Mouse (Mus musculus) midbrain, embryonic 14.5 days (tissue): ENCODE results near the gene Psmd3. TPM values are rescaled to one million over a fixed set of nuclear protein-coding genes. Genes with fewer than 3 reads are reported as not detected.
"Not testable (repeated sequence)": the region's sequence is repeated elsewhere in the genome, so short reads cannot be mapped to it uniquely, and the experiment has no call there.

ENCODE experiments used
- ATAC-seq: fragments of 200-750 bp; cut with Nextera tagmentation; 2 replicates; pipeline ENCODE4 v1.8.0; 2017; ENCODE audit warnings: moderate number of reproducible peaks, moderate library complexity; ENCODE audit not compliant: low FRiP score, low TSS enrichment
- DNase-seq: peaks from one replicate; pipeline ENCODE4 v3.0.0-alpha.2; 2015
- H3K27ac ChIP-seq: fragments of 300-500 bp; sonication (generic); replicated peaks from 2 replicates; pipeline ENCODE4 v1.5.1; 2014; ENCODE audit warnings: mild to moderate bottlenecking, low read depth, low read length, moderate library complexity
- H3K27me3 ChIP-seq: fragments of 300-500 bp; sonication (generic); 2 replicates; pipeline ENCODE4 v1.6.1; 2014; ENCODE audit warnings: low read length, control low read depth, mixed read lengths; ENCODE audit not compliant: control insufficient read depth, insufficient read depth
- H3K36me3 ChIP-seq: fragments of 300-500 bp; sonication (generic); 2 replicates; pipeline ENCODE4 v1.6.1; 2014; ENCODE audit warnings: low read length, control low read depth; ENCODE audit not compliant: control insufficient read depth, insufficient read depth
- H3K4me1 ChIP-seq: fragments of 300-500 bp; sonication (generic); 2 replicates; pipeline ENCODE4 v1.6.1; 2014; ENCODE audit warnings: mild to moderate bottlenecking, antibody characterized with exemption, low read length, control low read depth; ENCODE audit not compliant: control insufficient read depth, insufficient read depth
- H3K4me2 ChIP-seq: fragments of 300-500 bp; sonication (generic); 2 replicates; pipeline ENCODE4 v1.6.1; 2014; ENCODE audit warnings: mild to moderate bottlenecking, low read length, moderate library complexity
- H3K4me3 ChIP-seq: fragments of 300-500 bp; sonication (generic); replicated peaks from 2 replicates; pipeline ENCODE4 v1.5.1; 2014; ENCODE audit warnings: low read depth, low read length
- H3K9ac ChIP-seq: fragments of 300-500 bp; sonication (generic); replicated peaks from 2 replicates; pipeline ENCODE4 v1.6.1; 2014; ENCODE audit warnings: mild to moderate bottlenecking, low read length, moderate library complexity
- H3K9me3 ChIP-seq: fragments of 300-500 bp; sonication (generic); 2 replicates; pipeline ENCODE4 v1.6.1; 2016; ENCODE audit warnings: low read length, control low read depth, mixed read lengths; ENCODE audit not compliant: control insufficient read depth
- WGBS: fragments of 180-500 bp; shearing (Covaris S2); extraction: QIAGEN DNeasy Blood & Tissue Kit; methylation state at CpG from one replicate; pipeline ENCODE4 v1.1.7; 2014; 5-methylcytosine and 5-hydroxymethylcytosine counted together
- polyA plus RNA-seq: library from polyadenylated mRNA; unstranded; fragments of >200 nt; fragmentation: Nextera tagmentation; extraction: Ambion mirVana; gene quantifications from 2 replicates; pipeline ENCODE4 v1.2.1, GENCODE M21; 2014

Gene Psmd3
- polyA plus RNA-seq, 1 experiment from 2014 or later = 135 TPM

DNA sequence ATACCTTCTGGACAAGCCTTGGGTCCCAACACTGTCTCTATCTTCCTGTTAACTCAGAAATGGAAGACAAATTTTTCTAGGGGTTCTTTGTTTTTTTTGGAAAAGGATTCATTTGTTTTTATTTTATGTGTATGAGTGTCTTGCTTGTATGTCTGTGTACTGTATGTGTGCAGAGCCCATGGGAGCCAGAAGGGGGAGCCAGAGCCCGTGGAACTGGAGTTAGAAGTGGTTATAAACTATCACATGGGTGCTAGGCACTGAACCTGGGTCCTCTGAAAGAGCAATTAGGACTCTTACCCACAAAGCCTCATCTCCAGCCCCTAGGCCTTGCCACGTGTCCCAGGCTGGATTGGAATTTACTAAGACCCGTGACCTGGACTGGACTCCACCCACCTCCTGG, 51.7 kb downstream of the Psmd3 start:
- no peak overlapping the region for H3K27ac ChIP-seq
- DNase-seq = no peak
- no peaks in the 10 kb centered on the region for H3K36me3 ChIP-seq
- H3K4me1 ChIP-seq = peaks cover 16% of the 10 kb centered on the region; the same call in 1 of the 2 replicates
- H3K9ac ChIP-seq = no peak overlapping the region
- H3K9me3 ChIP-seq = no peaks in the 10 kb centered on the region
- ATAC-seq = no peak
- H3K27me3 ChIP-seq = no peaks in the 10 kb centered on the region
- 79% methylated on average over 3 of the region's 3 CpGs for WGBS
- H3K4me2 ChIP-seq = no peak overlapping the region
- H3K4me3 ChIP-seq = no peak overlapping the region

DNA sequence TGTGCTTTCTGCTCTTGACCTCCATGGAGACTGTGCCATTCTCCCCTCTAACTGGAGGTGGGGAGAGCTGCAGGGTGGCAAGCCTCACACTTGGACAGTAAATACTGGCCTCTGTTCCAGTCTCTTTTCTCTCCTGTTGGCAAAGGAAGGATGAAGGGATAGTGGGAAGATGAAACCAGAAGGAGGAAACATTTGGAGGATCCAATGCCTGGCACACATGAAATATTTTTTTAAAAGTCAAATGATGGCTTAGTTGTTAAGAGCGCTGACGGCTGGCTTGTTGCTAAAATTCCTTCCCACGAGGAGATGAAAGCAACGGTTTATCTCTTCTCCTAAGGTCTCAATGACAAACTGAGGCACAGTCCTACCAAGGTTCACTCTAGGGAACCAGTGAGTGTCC, 52.8 kb downstream of the Psmd3 start:
- DNase-seq (no peak), ATAC-seq (no peak)
- 94% methylated on average over 4 of the region's 4 CpGs for WGBS
- Histone ChIP-seq H3K4me2 (no peak overlapping the region), H3K9ac (no peak overlapping the region), H3K4me3 (no peak overlapping the region), H3K4me1 (peaks cover 16% of the 10 kb centered on the region), H3K36me3 (no peaks in the 10 kb centered on the region), H3K27me3 (no peaks in the 10 kb centered on the region), H3K27ac (no peak overlapping the region), H3K9me3 (no peaks in the 10 kb centered on the region)

DNA sequence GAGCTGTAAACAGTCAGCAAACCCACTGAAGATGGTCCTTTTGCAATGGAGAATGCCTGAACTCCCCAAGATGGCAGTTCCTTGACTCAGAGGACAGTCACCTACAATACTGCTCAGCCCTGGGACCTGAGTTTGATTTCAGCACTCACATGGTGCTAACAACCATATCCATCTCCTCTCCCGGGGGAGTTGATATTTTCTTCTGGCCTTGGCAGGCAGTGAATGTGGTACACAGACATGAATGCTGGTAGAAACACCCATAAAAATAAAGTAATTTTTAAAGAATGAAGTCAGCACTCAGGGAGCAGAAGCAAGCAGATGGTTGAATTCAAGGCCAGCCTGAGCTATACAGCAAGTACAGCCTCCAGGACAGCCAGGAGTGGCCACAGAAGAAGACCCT, 53.8 kb downstream of the Psmd3 start:
- H3K27me3 ChIP-seq = no peaks in the 10 kb centered on the region
- WGBS = 89% methylated on average over 1 of the region's 1 CpGs
- no peaks in the 10 kb centered on the region for H3K9me3 ChIP-seq
- ATAC-seq = no peak
- no peak overlapping the region for H3K4me3 ChIP-seq
- DNase-seq = no peak
- H3K27ac ChIP-seq = no peak overlapping the region
- H3K36me3 ChIP-seq = no peaks in the 10 kb centered on the region
- peaks cover 22% of the 10 kb centered on the region for H3K4me1 ChIP-seq
- no peak overlapping the region for H3K4me2 ChIP-seq
- no peak overlapping the region for H3K9ac ChIP-seq

DNA sequence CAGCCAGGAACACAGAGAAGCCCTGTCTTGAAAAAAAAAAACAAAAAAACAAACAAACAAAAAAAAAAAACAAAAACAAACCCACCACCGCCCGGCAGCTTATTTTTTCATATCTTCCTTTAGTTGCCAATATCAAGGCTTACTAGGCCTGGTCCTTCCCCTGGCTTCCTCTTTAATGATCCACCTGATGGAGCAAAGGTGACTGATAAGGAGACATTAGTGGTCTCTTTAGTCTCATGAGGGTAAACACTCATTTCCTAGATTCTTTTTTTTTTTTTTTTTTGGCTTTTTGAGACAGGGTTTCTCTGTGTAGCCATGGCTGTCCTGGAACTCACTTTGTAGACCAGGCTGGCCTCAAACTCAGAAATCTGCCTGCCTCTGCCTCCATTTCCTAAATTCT, 54.9 kb downstream of the Psmd3 start:
- H3K9me3 ChIP-seq, H3K9ac ChIP-seq, H3K36me3 ChIP-seq, H3K27ac ChIP-seq, H3K4me3 ChIP-seq, H3K4me2 ChIP-seq, ATAC-seq, H3K27me3 ChIP-seq, DNase-seq: not testable (repeated sequence)
- WGBS = 94% methylated on average over 2 of the region's 2 CpGs
- peaks cover 22% of the 10 kb centered on the region for H3K4me1 ChIP-seq

DNA sequence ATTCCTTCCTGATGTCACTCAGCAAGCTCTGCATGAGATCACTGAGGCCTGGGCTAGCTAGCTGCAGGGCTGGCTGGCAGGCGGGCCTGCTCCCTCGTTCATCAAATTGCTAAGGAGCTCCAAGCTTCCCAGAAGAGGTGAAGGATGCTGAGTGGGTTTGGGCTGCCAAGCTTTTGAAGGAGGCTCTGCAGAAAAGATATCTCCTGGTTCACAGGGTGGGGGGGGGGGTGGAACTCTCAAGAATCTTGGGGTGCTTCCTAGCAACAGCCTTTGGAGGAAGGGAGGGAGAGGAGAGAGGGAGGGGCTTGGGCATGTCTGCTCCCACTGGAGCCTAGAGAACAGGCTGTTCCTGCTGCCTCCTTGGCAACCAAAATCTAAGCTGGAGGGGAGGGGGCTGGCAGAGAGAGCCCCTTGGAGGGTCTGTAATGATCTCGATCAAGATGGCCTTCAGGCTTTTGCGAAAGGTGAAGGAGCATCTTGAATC, 56.1 kb downstream of the Psmd3 start:
- peak overlapping the region; percentile 9; the same call in 1 of the 2 replicates for H3K4me2 ChIP-seq
- WGBS = 11% methylated on average over 4 of the region's 4 CpGs
- DNase-seq (peak; percentile 65), ATAC-seq (no peak)
- no peaks in the 10 kb centered on the region for H3K36me3 ChIP-seq
- no peak overlapping the region for H3K4me3 ChIP-seq
- peaks cover 22% of the 10 kb centered on the region for H3K4me1 ChIP-seq
- H3K27me3 ChIP-seq = no peaks in the 10 kb centered on the region
- H3K9ac ChIP-seq = peak overlapping the region; percentile 16; the same call in 1 of the 2 replicates
- peak overlapping the region; percentile 77 for H3K27ac ChIP-seq
- no peaks in the 10 kb centered on the region for H3K9me3 ChIP-seq

DNA sequence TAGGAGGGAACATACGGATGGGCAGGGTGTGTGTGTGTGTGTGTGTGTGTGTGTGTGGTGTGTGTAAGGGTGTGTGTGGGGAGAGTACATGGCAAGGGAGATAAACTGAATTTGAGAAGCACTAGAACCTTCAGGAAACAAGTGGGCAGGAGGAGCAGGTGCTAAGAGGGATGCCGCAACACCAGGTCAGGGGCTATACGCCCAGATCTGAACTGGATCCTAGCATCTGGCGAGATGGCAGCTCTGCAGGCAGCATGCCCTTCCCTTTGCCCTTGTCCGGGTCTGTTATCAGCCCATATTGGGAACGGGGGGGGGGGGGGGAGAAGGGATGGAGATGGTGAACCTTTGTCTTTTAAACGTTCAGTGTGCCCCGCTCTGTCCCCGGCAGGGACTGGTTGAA, 56.6 kb downstream of the Psmd3 start:
- Histone ChIP-seq H3K4me1 (peaks cover 26% of the 10 kb centered on the region), H3K9me3 (no peaks in the 10 kb centered on the region), H3K27ac (peak overlapping the region; percentile 77), H3K36me3 (no peaks in the 10 kb centered on the region), H3K4me2 (peak overlapping the region; percentile 9; the same call in 1 of the 2 replicates), H3K9ac (0 out of 2 replicates have a peak overlapping the region, but pooled peaks have one; percentile 16), H3K4me3 (no peak overlapping the region), H3K27me3 (no peaks in the 10 kb centered on the region)
- DNase-seq (no peak), ATAC-seq (no peak)
- WGBS = 55% methylated on average over 8 of the region's 9 CpGs

DNA sequence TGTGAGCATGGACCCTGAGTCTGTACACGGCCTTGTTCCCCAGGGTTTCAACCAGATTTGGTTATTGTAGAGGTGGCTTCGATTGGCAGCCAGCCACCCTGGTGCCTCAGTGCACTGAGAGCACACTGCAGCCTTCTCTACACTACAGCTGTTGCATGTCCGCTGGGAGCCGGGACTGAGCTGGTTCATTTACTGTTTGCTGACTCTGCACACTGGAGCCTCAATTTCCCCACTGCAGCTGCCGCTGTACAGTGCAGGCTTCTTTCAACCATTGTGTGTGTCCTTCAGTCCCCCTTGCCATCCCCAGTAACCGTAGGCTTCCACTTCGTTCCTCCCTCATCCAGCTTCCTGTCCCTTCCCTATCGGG, 57.7 kb downstream of the Psmd3 start:
- Histone ChIP-seq H3K4me3 (peak overlapping the region; percentile 89), H3K4me2 (peak overlapping the region; percentile 73), H3K27ac (peak overlapping the region; percentile 99), H3K9ac (peak overlapping the region; percentile 97), H3K4me1 (peaks cover 37% of the 10 kb centered on the region), H3K36me3 (no peaks in the 10 kb centered on the region), H3K9me3 (no peaks in the 10 kb centered on the region), H3K27me3 (no peaks in the 10 kb centered on the region)
- ATAC-seq = no peak
- WGBS = 3% methylated on average over 8 of the region's 8 CpGs
- peak; percentile 75 for DNase-seq

DNA sequence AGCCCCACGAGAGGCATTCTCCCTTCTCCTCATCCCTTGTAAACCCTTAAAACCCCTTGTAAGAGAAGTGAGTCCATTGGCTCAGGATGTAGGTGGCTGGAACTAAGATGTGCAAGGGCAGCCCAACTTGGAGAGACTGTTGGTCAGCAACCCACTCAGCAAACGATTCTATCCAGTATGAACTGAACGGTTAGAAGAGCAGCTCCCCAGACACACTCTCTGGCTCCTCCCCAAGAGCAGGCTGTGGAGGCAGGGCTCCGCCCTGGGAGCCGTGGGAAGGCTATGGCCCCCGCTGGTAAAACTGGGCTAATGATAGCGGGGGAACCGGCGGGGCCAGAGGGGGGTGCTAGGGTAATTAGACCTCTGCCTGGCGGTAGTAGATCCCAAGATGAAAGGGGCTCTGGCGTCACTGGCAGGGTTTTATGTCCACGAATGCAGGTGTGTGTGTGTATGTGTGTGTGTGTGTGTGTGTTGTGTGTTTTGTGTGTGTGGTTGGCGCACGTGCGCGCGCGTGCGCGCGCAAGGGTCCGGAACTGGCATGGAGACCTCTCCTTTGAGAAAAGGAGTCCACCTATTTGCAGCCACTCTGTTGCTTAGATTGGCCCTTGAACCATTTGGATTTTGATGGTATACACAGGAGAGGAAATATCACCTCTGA, 58.2 kb downstream of the Psmd3 start, which contains the start of gene Thra:
Thra (plus strand) TSS at position 246 of the 658 bp plus-strand sequence.
- no peaks in the 10 kb centered on the region for H3K36me3 ChIP-seq
- peak; percentile 25; the same call in 1 of the 2 replicates for ATAC-seq
- no peaks in the 10 kb centered on the region for H3K27me3 ChIP-seq
- WGBS = under 1% methylated on average over 22 of the region's 22 CpGs
- DNase-seq = peak; percentile 85
- H3K4me1 ChIP-seq = peaks cover 42% of the 10 kb centered on the region
- H3K27ac ChIP-seq = peak within 1 kb of the TSS; percentile 99
- H3K4me3 ChIP-seq = peak within 1 kb of the TSS; percentile 89
- H3K4me2 ChIP-seq = peak within 1 kb of the TSS; percentile 73
- peak within 1 kb of the TSS; percentile 97 for H3K9ac ChIP-seq
- no peaks in the 10 kb centered on the region for H3K9me3 ChIP-seq

DNA sequence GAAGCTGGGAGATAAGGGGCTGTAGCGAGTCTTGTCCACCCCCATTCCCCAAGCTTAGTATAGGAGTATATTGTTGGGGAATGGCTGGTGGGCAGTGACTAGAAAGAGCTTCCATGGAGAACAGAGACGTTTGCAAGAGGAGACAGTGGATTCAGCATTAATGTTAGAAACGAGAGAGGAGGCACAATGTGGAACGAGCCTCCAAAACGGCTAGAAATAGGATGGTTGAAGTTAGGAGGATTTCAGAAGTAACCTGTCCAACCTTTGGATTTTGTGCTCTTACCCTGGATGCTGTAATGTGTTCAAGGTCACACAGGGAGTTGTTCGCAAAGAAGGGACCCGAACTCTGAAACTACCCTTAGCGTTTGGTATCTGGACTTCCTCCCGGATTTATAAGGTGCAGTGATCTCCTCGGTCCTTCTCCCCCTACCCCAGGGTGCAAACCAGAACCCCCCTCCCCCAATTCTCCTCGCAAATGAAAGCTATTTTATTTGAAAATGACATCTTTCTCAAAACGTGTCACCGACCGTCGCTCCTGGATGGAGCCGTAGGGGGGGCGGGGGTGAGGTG, 58.8 kb downstream of the Psmd3 start:
- Histone ChIP-seq H3K9me3 (no peaks in the 10 kb centered on the region), H3K4me3 (peak overlapping the region; percentile 89), H3K4me1 (peaks cover 48% of the 10 kb centered on the region), H3K27ac (peak overlapping the region; percentile 99), H3K4me2 (peak overlapping the region; percentile 73), H3K36me3 (0 out of 2 replicates have a peak, but pooled peaks cover 2% of the 10 kb centered on the region), H3K27me3 (no peaks in the 10 kb centered on the region), H3K9ac (peak overlapping the region; percentile 97)
- under 1% methylated on average over 17 of the region's 17 CpGs for WGBS
- DNase-seq (no peak), ATAC-seq (no peak)
